Mouse (Mus musculus) liver, postnatal 0 days (tissue): ENCODE data around the gene Mum1. TPM values are rescaled to one million over a fixed set of nuclear protein-coding genes. Genes with fewer than 3 reads are reported as not detected.
"Not testable (repeated sequence)": the region's sequence is repeated elsewhere in the genome, so short reads cannot be mapped to it uniquely, and the experiment has no call there.

Experiments
- ATAC-seq: fragments of 200-750 bp; cut with Nextera tagmentation; 2 replicates; pipeline ENCODE4 v1.8.0; 2017; ENCODE audit warnings: mild to moderate bottlenecking, moderate library complexity
- DNase-seq: peaks from one replicate; pipeline ENCODE4 v3.0.0-alpha.2; 2016
- H3K27ac ChIP-seq: fragments of 300-500 bp; sonication (generic); 2 replicates; pipeline ENCODE4 v1.5.1; 2014; ENCODE audit warnings: antibody characterized with exemption, moderate library complexity, mild to moderate bottlenecking, low read depth
- H3K27me3 ChIP-seq: fragments of 300-500 bp; sonication (generic); 2 replicates; pipeline ENCODE4 v1.6.1; 2014; ENCODE audit warnings: low read length, control low read depth, mixed read lengths; ENCODE audit not compliant: insufficient read depth
- H3K36me3 ChIP-seq: fragments of 300-500 bp; sonication (generic); replicated peaks from 2 replicates; pipeline ENCODE4 v1.6.1; 2014; ENCODE audit warnings: mild to moderate bottlenecking, control low read depth, low read length, moderate library complexity, mixed read lengths; ENCODE audit not compliant: insufficient read depth
- H3K4me1 ChIP-seq: fragments of 300-500 bp; sonication (generic); 2 replicates; pipeline ENCODE4 v1.6.1; 2014; ENCODE audit warnings: antibody characterized with exemption, mild to moderate bottlenecking, control low read depth; ENCODE audit not compliant: insufficient read depth
- H3K4me2 ChIP-seq: fragments of 300-500 bp; sonication (generic); 2 replicates; pipeline ENCODE4 v1.6.1; 2014; ENCODE audit warnings: low read depth, mild to moderate bottlenecking, low read length, moderate library complexity, mixed read lengths
- H3K4me3 ChIP-seq: fragments of 300-500 bp; sonication (generic); 2 replicates; pipeline ENCODE4 v1.5.1; 2014; ENCODE audit warnings: low read depth, low read length
- H3K9ac ChIP-seq: fragments of 300-500 bp; sonication (generic); replicated peaks from 2 replicates; pipeline ENCODE4 v1.6.1; 2014; ENCODE audit warnings: mild to moderate bottlenecking, moderate library complexity
- H3K9me3 ChIP-seq: fragments of 300-500 bp; sonication (generic); 2 replicates; pipeline ENCODE4 v1.6.1; 2016; ENCODE audit warnings: mild to moderate bottlenecking, control low read depth, low read length, mixed read lengths
- CTCF ChIP-seq: sonication (generic); IDR thresholded peaks from 2 replicates; pipeline ENCODE4 v1.5.1; 2016; ENCODE audit warnings: antibody characterized with exemption, low read depth
- EP300 ChIP-seq: IDR thresholded peaks from 2 replicates; pipeline ENCODE4 v1.6.1; 2016; ENCODE audit warnings: antibody characterized with exemption, low read depth, mild to moderate bottlenecking
- WGBS: fragments of 180-500 bp; shearing (Covaris S2); extraction: QIAGEN DNeasy Blood & Tissue Kit; methylation state at CpG from one replicate; pipeline ENCODE4 v1.1.7; 2014; ENCODE audit not compliant: insufficient replicate concordance; 5-methylcytosine and 5-hydroxymethylcytosine counted together
- polyA plus RNA-seq: library from polyadenylated mRNA; unstranded; fragments of >200 nt; fragmentation: Nextera tagmentation; extraction: Ambion mirVana; gene quantifications from 2 replicates; pipeline ENCODE4 v1.2.1, GENCODE M21; 2015

Gene Mum1
- polyA plus RNA-seq, 1 experiment from 2014 or later: 13.3 TPM

DNA sequence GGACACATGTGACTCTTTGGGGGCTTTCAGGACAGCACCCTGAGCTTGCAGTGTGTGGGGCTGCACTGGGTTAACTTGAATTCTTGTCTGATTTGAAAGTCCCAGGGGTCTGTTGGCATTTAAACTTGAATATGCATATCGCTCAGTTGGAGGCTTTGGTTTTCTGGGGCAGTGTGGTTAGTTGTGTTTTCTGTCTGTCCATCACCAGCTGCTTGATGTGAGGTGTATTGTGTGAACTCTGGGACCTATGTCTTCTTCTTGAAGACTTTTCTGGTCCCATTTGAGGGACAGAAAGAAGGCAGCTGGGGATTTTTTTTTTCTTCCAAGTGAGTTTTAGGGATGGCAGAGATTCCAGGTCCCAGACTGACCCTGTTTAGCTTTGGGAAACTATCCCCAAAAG is 19.0 kb upstream of the Mum1 start:
- no peaks in the 10 kb centered on the region for H3K4me1 ChIP-seq
- TF ChIP-seq CTCF: no peak
- TF ChIP-seq EP300: no peak
- no peaks in the 10 kb centered on the region for H3K36me3 ChIP-seq
- DNase-seq: no peak
- no peak overlapping the region for H3K9ac ChIP-seq
- WGBS: 67% methylated on average over 1 of the region's 1 CpGs
- no peak overlapping the region for H3K4me3 ChIP-seq
- no peak overlapping the region for H3K4me2 ChIP-seq
- H3K9me3 ChIP-seq: no peaks in the 10 kb centered on the region
- H3K27ac ChIP-seq: no peak overlapping the region
- no peak for ATAC-seq
- no peaks in the 10 kb centered on the region for H3K27me3 ChIP-seq

GRCm38 (mm10) chr10:80207676-80208075 is 18.6 kb upstream of the Mum1 start:
- DNase-seq (no peak), ATAC-seq (no peak)

GRCm38 (mm10) chr10:80208248-80208647 is 18.0 kb upstream of the Mum1 start:
- DNase-seq: no peak
- H3K4me2 ChIP-seq: no peak overlapping the region
- no peak overlapping the region for H3K9ac ChIP-seq
- TF ChIP-seq CTCF (no peak), EP300 (no peak)
- H3K27me3 ChIP-seq: no peaks in the 10 kb centered on the region
- no peak overlapping the region for H3K27ac ChIP-seq
- no peaks in the 10 kb centered on the region for H3K4me1 ChIP-seq
- WGBS: 74% methylated on average over 4 of the region's 4 CpGs
- H3K36me3 ChIP-seq: no peaks in the 10 kb centered on the region
- H3K4me3 ChIP-seq: no peak overlapping the region
- no peak for ATAC-seq
- no peaks in the 10 kb centered on the region for H3K9me3 ChIP-seq

More at GRCm38 (mm10) chr10:80207676-80208075, 18.6 kb upstream of the Mum1 start:
- WGBS: 73% methylated on average over 10 of the region's 10 CpGs
- Histone ChIP-seq H3K27me3 (no peaks in the 10 kb centered on the region), H3K4me3 (no peak overlapping the region), H3K27ac (no peak overlapping the region), H3K36me3 (no peaks in the 10 kb centered on the region), H3K4me1 (no peaks in the 10 kb centered on the region), H3K4me2 (no peak overlapping the region), H3K9me3 (no peaks in the 10 kb centered on the region), H3K9ac (no peak overlapping the region)
- TF ChIP-seq EP300 (no peak), CTCF (no peak)

GRCm38 (mm10) chr10:80208841-80209371 is 17.3 kb upstream of the Mum1 start:
- Histone ChIP-seq H3K9me3 (no peaks in the 10 kb centered on the region), H3K9ac (no peak overlapping the region), H3K27ac (no peak overlapping the region), H3K36me3 (no peaks in the 10 kb centered on the region), H3K27me3 (no peaks in the 10 kb centered on the region), H3K4me2 (no peak overlapping the region), H3K4me1 (no peaks in the 10 kb centered on the region), H3K4me3 (no peak overlapping the region)
- 46% methylated on average over 24 of the region's 24 CpGs for WGBS
- ATAC-seq (no peak), DNase-seq (no peak)
- no peak for TF ChIP-seq CTCF
- TF ChIP-seq EP300: no peak

GRCm38 (mm10) chr10:80211547-80212103 is 14.6 kb upstream of the Mum1 start:
- H3K36me3 ChIP-seq, ATAC-seq, H3K27ac ChIP-seq, DNase-seq, H3K4me2 ChIP-seq, H3K9me3 ChIP-seq, H3K27me3 ChIP-seq, H3K4me1 ChIP-seq, H3K9ac ChIP-seq, H3K4me3 ChIP-seq: not testable (repeated sequence)
- WGBS: 74% methylated on average over 6 of the region's 7 CpGs

- no peaks in the 10 kb centered on the region for H3K36me3 ChIP-seq
- TF ChIP-seq CTCF (no peak), EP300 (no peak)
- H3K4me1 ChIP-seq: no peaks in the 10 kb centered on the region
- no peaks in the 10 kb centered on the region for H3K27me3 ChIP-seq
- no peaks in the 10 kb centered on the region for H3K9me3 ChIP-seq
- no peak overlapping the region for H3K9ac ChIP-seq
- H3K4me3 ChIP-seq: no peak overlapping the region
- no peak overlapping the region for H3K4me2 ChIP-seq
- 29% methylated on average over 16 of the region's 16 CpGs for WGBS
- DNase-seq (no peak), ATAC-seq (no peak)
- no peak overlapping the region for H3K27ac ChIP-seq
Observed at GRCm38 (mm10) chr10:80215048-80215772, 11.0 kb upstream of the Mum1 start.
